Mouse (Mus musculus) lung, postnatal 0 days (tissue): ENCODE measurements around the gene Dus2.

ENCODE experiments used
- CTCF ChIP-seq: IDR thresholded peaks from 2 replicates; pipeline ENCODE4 v1.5.1; 2016; ENCODE audit warnings: antibody characterized with exemption, mild to moderate bottlenecking
- EP300 ChIP-seq: IDR thresholded peaks from 2 replicates; pipeline ENCODE4 v1.6.1; 2016; ENCODE audit warnings: antibody characterized with exemption, mild to moderate bottlenecking, control low read depth

GRCm38 (mm10) chr8:105943321-105943739 is 47.8 kb upstream of the Dus2 start, which contains the start of gene Lcat:
- TF ChIP-seq CTCF (no peak), EP300 (no peak)
